Mouse (Mus musculus) kidney, adult 2 months (tissue): ENCODE results near the gene Lrguk.

Experiments
- CTCF ChIP-seq: fragments of 200-500 bp; conservative IDR thresholded peaks from 2 replicates; pipeline ENCODE4 v1.5.1; 2011; ENCODE audit warnings: low read depth, mild to moderate bottlenecking, control low read depth, low read length, moderate library complexity, mixed read lengths; ENCODE audit not compliant: insufficient read depth, insufficient read length
- POLR2A ChIP-seq: fragments of 200-500 bp; IDR thresholded peaks from one replicate; pipeline ENCODE4 v1.6.1; 2011; ENCODE audit warnings: low read depth, low read length, control low read depth

DNA sequence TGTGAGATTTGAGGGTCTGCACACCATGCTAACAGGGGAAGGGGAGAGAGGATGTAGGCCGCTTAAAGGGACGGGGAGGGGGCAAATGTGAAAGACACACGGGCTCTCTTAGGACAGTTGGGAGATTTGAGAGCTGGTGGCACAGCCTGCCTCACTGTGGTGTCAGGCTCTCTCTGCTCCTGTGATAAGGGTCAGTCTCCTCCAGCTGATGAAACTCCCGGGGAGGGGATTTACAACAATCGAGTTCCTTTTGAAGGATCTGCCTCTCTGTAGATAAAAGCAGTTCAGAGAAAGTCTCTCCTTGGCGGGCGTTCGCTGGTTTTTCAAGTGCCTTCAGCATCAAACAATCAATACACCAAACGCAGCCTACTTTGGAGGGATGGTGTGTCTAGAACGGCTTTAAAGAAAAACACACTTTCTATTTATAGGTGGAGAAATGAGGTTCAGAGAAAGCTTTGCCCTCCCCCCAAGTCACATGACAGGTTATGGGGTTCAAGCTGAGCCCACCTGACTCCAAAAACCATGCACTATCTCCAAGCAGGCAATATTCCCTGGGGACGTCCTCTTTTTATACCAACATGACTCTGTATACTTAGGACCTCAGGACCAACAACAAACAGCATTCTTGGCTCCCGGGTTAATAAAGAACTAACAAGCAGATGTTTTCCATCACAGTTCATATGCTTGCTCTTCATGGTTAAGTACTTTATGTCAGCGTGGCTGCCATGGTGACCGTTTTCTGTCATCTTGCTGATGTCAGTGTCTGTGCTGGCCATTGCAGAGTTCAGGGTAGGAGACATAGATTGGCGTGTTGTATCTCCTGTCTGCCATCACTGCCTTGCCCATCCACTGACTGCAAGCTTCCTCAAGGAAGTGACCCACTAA, 5.6 kb downstream of the Lrguk start:
- TF ChIP-seq POLR2A, result no peak
- TF ChIP-seq CTCF, result no peak
